Mouse (Mus musculus): ENCODE data around the gene Xxylt1. TPM values are rescaled to one million over a fixed set of nuclear protein-coding genes. Genes with fewer than 3 reads are reported as not detected.

Gene Xxylt1
- 2.5 and 3.3 TPM in 2 replicates for total RNA-seq (2023)

GRCm38 (mm10) chr16:31081125-31081664 is at the start of gene Xxylt1:
Gene Xxylt1 (minus strand): TSS chr16:31081432.

Other genes with a start within 250 kb of the Xxylt1 start
- gene Acap2, start 119.8 kb upstream of the Xxylt1 start, total RNA-seq (2023), result 91.7 and 109 TPM in 2 replicates
- 94.4 and 94.5 TPM in 2 replicates for gene Ppp1r2, start 193.8 kb upstream of the Xxylt1 start, total RNA-seq (2023)
- not detected in 2 replicates for gene Apod, start 233.4 kb upstream of the Xxylt1 start, total RNA-seq (2023)